Mouse (Mus musculus): ENCODE data around the gene Hmgcs1. TPM values are rescaled to one million over a fixed set of nuclear protein-coding genes. Genes with fewer than 3 reads are reported as not detected.
"Not testable (repeated sequence)": the region's sequence is repeated elsewhere in the genome, so short reads cannot be mapped to it uniquely, and the experiment has no call there.

The Hmgcs1 gene
- 10 to 100 TPM; 25.6 to 28.7 TPM for total RNA-seq (2021)
- long read RNA-seq, experiment 1, partial matches to known transcripts = 7 of 11 reads
- long read RNA-seq, experiment 1, other reads (novel, unspliced or antisense) = 1 of 11 reads
- long read RNA-seq, experiment 2, transcript Hmgcs1-202 (11 exons, 3,464 nt) = major isoform, 10 of 23 reads
- long read RNA-seq, experiment 2, partial matches to known transcripts = 8 of 23 reads
- long read RNA-seq, experiment 2, other reads (novel, unspliced or antisense) = 1 of 23 reads

DNA sequence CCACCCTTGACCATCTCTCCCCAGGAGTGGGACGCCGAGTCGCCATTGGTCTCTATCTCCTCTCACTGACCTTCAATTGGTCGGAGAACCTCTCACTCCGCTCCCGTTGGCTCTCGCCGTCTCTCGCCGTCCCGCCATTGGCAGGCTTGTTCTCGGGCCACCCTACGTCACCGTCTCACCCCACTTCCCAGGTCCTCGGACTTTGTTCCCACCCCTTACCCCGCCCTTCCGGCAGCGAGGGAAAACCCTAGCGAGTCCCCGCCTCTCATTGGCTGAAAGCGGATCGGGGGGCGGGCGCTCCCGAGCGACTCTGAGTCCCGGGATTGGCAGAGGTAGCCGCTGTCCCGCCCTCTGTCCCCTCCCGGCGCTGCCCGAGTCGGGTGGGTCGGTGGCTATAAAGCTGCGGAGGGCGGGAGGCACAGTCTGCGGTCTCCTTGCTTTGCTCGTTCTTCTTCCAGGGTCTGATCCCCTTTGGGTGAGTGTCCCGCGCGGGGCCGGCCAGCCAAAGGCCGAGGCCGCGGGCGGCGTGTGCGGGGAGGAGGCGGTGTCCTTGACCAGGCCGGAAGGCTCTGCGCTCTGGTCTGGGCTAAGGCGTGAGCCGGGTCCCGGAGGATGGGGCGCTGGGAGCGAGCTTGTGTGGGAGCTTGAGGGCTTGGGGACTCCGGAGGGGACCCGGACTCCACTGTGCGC is at the start of gene Hmgcs1:
Hmgcs1 (plus strand) TSS at position 341 of the 690 bp plus-strand sequence.
- DNase-seq = peak; percentile 95 to 98
- intact Hi-C loops (cut with DNase I) = no loop called here

DNA sequence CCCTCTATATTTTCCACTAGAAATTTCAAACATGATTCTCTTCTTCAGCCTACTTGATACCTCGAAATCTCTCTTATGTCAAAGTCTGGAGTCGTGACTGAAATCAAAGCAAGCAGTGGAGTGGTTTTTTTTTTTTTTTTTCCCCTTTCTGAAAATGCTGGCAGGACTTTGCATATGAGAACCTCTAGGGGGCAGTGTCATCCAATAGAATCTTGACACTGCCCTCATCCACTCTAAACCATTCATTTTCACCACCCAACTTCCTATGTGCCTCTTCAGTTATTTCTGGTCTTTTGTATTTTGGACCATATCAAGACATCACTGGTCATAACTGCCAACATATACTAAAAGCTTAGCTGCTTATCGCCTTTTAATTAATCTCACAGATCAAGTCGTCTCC is 49.7 kb upstream of the Hmgcs1 start:
- no peak for DNase-seq
- intact Hi-C loops (cut with DNase I) = loop anchor here (5.0 kb wide), 2 partner anchors 97 to 162 kb away; no protein-coding TSS in a partner anchor

- intact Hi-C loops (cut with DNase I) = loop anchor here (5.0 kb wide), 2 partner anchors 96 to 161 kb away; no protein-coding TSS in a partner anchor
- DNase-seq = no peak
These were observed 49.0 kb upstream of the Hmgcs1 start for GRCm38 (mm10) chr13:119641145-119641544.

GRCm38 (mm10) chr13:119644769-119645168 is 45.4 kb upstream of the Hmgcs1 start:
- no peak for DNase-seq
- intact Hi-C loops (cut with DNase I) = loop anchor here (5.0 kb wide), 2 partner anchors 93 to 158 kb away; no protein-coding TSS in a partner anchor

- intact Hi-C loops (cut with DNase I) = no loop called here
- no peak for DNase-seq
These were observed 43.7 kb upstream of the Hmgcs1 start for GRCm38 (mm10) chr13:119646511-119646910.

- no peak for DNase-seq
- intact Hi-C loops (cut with DNase I) = no loop called here
These were observed 41.1 kb upstream of the Hmgcs1 start for GRCm38 (mm10) chr13:119648891-119649698.

DNA sequence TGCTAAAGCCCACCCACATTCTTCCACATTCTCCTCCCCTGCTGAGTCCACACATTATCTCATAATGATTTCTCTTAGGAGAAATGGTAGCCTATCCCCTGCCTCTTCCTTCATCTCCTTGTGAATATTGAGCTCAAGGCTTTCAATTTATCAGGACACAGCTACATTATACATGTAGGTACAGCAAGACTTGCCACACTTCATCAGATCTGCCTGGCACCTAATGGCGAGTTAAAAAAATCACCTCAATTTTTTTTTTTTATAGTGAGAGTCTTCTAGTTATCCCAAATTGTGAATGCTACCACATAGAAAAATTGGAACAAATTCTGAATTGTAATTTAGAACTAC is 40.5 kb upstream of the Hmgcs1 start:
- intact Hi-C loops (cut with DNase I) = no loop called here
- DNase-seq = no peak

GRCm38 (mm10) chr13:119654734-119655133 is 35.4 kb upstream of the Hmgcs1 start:
- intact Hi-C loops (cut with DNase I) = no loop called here

GRCm38 (mm10) chr13:119656246-119656645 is 33.9 kb upstream of the Hmgcs1 start:
- intact Hi-C loops (cut with DNase I) = no loop called here
- no peak for DNase-seq

More at GRCm38 (mm10) chr13:119654734-119655133, 35.4 kb upstream of the Hmgcs1 start:
- DNase-seq = no peak

- intact Hi-C loops (cut with DNase I) = no loop called here
- no peak for DNase-seq
These were observed 33.2 kb upstream of the Hmgcs1 start for GRCm38 (mm10) chr13:119656846-119657416.

DNA sequence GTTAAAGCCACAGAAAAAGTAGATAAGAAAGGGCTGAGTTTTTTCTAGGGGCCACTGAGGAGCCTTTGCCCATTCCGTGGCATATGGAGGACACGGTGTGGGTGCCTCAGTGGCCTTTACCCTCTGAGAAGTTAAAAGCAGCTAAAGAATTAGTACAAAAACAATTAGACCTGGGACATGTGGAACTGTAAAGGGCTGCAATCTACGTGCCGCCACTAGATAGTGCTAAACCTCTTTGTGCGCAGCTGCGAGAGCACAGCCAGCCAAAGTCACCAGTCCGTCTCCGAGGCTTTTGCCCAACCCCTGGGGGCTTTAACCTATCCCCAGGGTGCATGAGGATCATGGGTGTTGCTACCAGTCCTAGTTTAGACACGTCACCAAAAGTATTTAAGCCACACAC is 28.8 kb upstream of the Hmgcs1 start:
- DNase-seq; intact Hi-C loops (cut with DNase I): not testable (repeated sequence)

DNA sequence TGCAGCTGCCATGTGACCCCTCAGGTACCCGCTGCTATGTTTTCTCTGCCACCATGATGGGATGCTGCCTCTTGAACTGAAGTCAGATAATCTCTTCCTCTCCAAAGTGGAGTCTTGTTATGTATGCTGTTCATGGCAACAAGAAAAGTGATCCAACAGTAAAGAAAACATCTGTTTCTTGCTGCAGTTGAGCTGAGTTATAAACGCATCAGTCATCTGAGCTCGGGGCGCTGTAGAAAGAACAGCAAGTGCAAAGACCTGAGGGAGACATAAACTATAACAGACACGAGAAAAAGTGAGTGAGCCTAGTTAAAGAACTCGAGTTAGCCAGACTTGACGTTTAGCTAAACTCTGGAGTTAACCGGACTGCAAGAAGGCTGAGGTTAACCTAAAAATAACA is 11.4 kb upstream of the Hmgcs1 start:
- intact Hi-C loops (cut with DNase I) = no loop called here
- no peak for DNase-seq

DNA sequence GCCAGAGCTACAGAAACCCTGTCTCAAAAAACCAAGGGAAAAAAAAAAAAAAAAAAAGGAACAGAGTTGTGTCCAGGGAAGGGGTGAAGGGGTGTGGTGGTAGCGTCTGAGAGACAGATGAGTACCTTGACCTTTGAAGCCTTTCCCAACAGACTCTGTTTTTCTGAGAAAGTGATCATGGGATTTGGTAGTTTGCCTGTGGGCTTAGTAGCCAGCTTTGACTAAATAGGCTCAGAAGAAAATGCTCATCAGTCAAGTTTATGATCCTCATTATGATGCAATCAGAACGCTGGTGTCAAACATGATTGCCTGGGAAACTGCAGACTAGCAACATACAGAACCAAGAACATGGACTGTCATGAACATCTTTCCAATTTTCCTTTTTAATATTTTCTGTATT is 10.5 kb upstream of the Hmgcs1 start:
- DNase-seq = no peak
- intact Hi-C loops (cut with DNase I) = no loop called here

- DNase-seq = no peak
- intact Hi-C loops (cut with DNase I) = no loop called here
These were observed 9.0 kb upstream of the Hmgcs1 start for GRCm38 (mm10) chr13:119681161-119681560.

- no peak for DNase-seq
- intact Hi-C loops (cut with DNase I) = no loop called here
These were observed 5.6 kb upstream of the Hmgcs1 start for GRCm38 (mm10) chr13:119684416-119685177.

DNA sequence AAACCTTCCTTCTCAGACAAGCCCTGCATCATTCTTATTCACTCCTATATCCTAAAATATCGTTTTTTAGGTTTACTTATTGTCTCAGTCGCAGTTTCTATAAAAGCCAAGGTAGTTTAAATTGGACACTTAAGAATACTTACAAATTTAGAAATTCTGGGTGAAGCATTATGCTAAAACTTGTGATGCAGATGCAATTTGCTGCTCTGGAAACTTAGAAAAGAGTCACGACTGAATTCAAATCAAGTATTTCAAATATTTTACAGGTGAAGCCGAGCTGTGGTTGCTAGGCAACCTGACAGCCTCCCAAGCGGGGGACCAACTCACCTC is 505 bp upstream of the Hmgcs1 start:
- intact Hi-C loops (cut with DNase I) = no loop called here
- no peak for DNase-seq

DNA sequence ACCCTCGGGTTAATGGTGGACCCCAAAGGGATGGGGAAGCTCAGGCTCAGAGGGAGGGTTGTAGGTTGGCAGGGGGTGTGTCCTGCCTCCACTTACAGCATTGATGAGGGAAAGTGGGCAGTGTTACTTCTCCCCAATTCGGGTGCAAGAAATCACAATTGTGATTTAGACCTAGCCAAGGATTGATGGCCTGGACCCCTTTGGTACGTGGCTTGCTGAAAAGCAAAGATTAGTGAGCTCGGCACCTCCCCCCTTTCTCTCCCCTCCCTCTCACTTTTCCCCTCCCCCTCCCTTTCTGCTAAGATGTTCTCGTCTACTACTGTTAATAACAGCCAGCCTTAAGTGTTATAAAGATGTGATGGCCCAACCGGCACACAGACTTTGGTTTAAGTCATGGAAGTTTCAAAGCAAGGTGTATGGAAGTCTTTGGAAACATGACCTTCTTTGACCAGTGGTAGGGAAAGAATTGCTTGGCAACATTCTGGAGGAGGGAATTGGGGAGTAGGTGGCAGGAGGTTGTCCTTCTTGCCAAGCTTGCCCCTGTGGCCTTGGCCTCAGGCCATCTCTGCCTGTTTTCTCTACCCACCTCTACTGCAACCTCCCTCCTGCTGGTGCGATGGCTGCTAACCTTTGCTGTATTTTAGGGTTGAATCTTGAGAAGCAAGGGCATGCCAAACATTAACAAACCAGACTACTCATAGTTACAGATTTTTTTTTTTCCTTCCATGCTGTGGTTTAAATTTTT is 869 bp downstream of the Hmgcs1 start:
- intact Hi-C loops (cut with DNase I) = no loop called here

DNA sequence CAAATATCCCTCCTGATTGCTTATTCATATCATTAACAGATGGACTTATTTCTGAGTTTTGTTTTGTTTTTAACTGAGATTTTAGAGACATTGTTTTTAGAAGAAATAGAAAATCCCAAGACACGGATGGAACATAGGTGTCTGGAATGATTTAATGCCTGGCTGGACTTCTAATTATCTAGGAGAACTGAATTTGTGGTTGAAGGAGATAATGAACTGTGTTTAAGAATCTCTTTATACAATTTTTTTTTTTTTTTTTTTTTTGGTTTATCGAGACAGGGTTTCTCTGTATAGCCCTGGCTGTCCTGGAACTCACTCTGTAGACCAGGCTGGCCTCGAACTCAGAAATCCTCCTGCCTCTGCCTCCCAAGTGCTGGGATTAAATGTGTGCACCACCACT is 1.8 kb downstream of the Hmgcs1 start:
- DNase-seq; intact Hi-C loops (cut with DNase I): not testable (repeated sequence)

More for the DNA sequence above, 869 bp downstream of the Hmgcs1 start:
- DNase-seq = no peak

DNA sequence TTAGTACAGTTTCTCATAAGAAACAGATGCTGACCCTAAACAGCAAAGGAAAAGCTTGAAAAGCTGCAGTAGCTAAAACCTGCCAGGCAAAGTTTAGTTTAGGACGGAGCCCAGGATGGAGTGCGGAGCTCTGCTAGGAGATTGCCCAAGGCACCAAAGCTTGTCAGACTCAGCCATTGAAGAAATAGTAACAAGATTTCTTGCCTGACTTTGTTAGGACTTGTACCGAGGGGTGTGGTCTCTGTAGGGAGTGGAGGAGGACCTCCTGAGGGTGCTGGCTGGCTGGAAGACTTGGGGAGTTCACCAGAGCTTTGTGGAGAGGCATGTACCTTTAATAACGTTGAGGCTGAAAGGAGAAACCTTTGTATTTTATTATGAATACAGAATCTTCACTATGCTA is 5.5 kb downstream of the Hmgcs1 start:
- intact Hi-C loops (cut with DNase I) = no loop called here

GRCm38 (mm10) chr13:119696496-119696895 is 6.3 kb downstream of the Hmgcs1 start:
- DNase-seq = no peak
- intact Hi-C loops (cut with DNase I) = no loop called here

More for the DNA sequence above, 5.5 kb downstream of the Hmgcs1 start:
- no peak for DNase-seq
